Mouse (Mus musculus): ENCODE results near the gene Lrrc25. TPM values are rescaled to one million over a fixed set of nuclear protein-coding genes. Genes with fewer than 3 reads are reported as not detected.

Lrrc25 gene
- polyA plus RNA-seq, 1 experiment = 0.33 TPM

DNA sequence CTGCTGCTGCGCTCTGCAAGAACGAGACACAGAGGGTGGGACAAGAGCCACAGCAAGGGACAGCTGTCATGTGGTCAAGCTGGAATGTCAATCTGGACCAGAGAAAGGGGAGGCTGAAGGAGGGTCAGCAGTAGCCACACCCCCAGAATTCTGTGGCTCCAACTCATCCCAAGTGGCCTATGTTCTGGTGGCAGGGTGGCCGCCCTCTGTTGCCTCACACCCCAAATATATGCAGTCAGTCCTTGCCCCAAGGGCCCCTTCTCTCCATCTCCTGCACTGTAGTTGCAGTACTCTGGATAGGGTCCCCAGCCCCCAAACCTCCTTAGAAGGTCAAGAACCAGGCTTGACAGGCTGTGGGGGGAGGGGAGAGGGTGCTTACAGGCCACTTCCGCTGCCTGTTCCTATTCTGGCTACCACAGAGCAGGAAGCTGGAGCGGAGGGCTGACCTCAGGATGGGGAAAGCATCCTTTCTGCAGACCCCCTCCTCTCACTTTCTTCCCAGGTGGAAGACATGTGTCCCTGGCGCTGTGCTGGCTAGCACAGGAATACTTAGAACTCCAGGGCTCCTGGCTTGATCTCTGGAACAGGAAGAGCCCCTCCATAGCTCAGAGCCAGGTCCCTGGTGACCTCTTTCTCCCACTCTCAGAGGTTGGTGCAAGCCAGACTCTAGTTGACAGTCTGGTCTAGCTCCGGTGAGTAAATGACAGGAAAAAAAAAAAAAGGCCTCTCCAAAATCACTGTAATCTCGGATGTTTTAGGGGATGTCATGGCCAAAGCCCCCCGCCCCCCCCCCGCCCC lies 15.3 kb upstream of the Lrrc25 start:
- Histone ChIP-seq H3K27me3 (ENCODE audit: control insufficient read depth, insufficient read depth, low read length) (no peaks in the 10 kb centered on the region), H3K4me1 (ENCODE audit: control insufficient read depth, insufficient read depth, low read length) (peaks cover 5% of the 10 kb centered on the region; the same call in 1 of the 2 replicates), H3K4me3 (replicated peaks; ENCODE audit: insufficient read depth, low read depth, low read length) (no peak overlapping the region), H3K27ac (ENCODE audit: insufficient read depth, low read length) (no peak overlapping the region)
- TF ChIP-seq POLR2A (IDR thresholded peaks at IDR 0.05; ENCODE audit: borderline replicate concordance, insufficient read depth, low read length) = no peak
- no peak for TF ChIP-seq CTCF (IDR thresholded peaks at IDR 0.05; ENCODE audit: borderline replicate concordance, insufficient read depth, low read depth, low read length)
- WGBS = 33% methylated on average over 10 of the region's 10 CpGs
- DNase-seq = peak in 1 of 2 experiments; percentile 31

DNA sequence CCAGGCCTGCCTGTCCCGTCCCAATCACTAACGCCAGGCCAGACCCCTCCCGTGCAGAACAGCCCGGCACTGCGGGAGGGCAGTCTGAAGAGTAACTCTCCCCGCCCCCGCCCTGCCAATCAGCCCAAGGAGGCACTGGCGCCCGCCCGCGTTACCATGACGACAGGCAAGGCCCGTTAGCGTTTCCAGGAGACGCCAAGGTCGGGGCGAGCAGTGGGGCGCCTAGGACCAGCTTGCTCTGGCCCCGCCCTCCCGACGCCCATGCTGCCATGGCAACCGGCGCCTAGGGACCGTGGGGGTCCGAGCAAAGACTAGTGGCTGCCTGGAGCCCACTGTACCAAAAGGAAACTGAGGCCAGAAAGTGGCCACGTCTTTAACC lies 14.7 kb upstream of the Lrrc25 start:
- H3K4me3 ChIP-seq (replicated peaks; ENCODE audit: insufficient read depth, low read depth, low read length) = no peak overlapping the region
- TF ChIP-seq CTCF (IDR thresholded peaks at IDR 0.05; ENCODE audit: borderline replicate concordance, insufficient read depth, low read depth, low read length) = no peak
- 4% methylated on average over 26 of the region's 26 CpGs for WGBS
- H3K27me3 ChIP-seq (ENCODE audit: control insufficient read depth, insufficient read depth, low read length) = no peaks in the 10 kb centered on the region
- no peak overlapping the region for H3K27ac ChIP-seq (ENCODE audit: insufficient read depth, low read length)
- peaks cover 5% of the 10 kb centered on the region; the same call in 1 of the 2 replicates for H3K4me1 ChIP-seq (ENCODE audit: control insufficient read depth, insufficient read depth, low read length)
- peak; percentile 80 to 86 for DNase-seq

DNA sequence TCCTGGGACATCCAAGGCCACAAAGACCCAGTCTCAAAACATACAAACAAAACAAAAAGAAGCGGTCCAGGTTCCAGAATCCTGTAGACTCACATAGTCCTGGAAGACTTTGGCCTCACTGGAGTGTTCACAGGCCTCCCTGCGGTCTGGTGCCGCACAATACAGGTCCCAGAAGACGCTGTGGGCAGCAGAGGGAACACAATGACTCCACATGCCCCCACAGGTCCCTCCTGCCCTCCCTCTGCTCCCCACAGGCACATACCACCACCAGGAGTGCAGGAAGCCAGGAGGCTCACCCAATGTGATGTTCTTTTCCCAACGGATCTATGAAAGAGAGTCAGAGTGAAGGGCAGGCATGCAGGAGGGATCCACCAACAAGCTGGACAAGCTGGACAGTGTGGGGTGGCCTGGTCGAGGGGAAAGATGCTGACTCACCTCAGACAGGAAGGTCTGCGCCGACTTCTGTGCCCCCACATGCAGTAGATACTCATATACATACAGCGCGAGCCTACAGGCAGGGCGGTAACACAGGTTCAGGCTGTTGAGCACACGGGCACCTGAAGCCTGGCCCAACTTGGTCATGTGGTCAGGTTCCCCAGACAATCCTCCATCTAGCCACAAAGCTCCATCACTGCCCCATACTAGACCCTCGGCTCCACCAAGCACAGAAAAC lies 13.7 kb upstream of the Lrrc25 start:
- DNase-seq = peak in 1 of 2 experiments; percentile 12
- no peak for TF ChIP-seq POLR2A (IDR thresholded peaks at IDR 0.05; ENCODE audit: borderline replicate concordance, insufficient read depth, low read length)
- TF ChIP-seq CTCF (IDR thresholded peaks at IDR 0.05; ENCODE audit: borderline replicate concordance, insufficient read depth, low read depth, low read length) = no peak
- Histone ChIP-seq H3K4me3 (replicated peaks; ENCODE audit: insufficient read depth, low read depth, low read length) (no peak overlapping the region), H3K4me1 (ENCODE audit: control insufficient read depth, insufficient read depth, low read length) (peaks cover 10% of the 10 kb centered on the region; the same call in 1 of the 2 replicates), H3K27me3 (ENCODE audit: control insufficient read depth, insufficient read depth, low read length) (no peaks in the 10 kb centered on the region), H3K27ac (ENCODE audit: insufficient read depth, low read length) (no peak overlapping the region)
- 93% methylated on average over 13 of the region's 13 CpGs for WGBS

DNA sequence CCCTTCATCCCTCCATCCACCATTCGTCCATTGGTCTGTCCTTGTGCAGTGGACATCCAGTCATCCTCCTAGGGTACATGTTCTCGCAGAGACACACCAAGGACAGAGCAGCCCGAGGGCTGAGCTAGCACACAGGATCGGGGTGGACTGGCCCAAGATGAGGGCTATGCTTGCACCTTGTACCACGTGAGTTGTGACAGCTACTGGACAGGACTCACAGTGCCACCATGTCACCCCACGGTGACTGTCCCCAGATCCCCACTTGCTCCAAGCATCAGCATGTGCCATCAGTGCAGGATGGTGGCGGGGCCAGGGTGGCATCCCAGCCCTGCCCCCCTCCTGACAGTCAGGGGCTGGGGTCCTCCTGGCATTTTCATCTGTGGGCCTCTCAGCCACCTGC lies 11.4 kb upstream of the Lrrc25 start:
- Histone ChIP-seq H3K27ac (ENCODE audit: insufficient read depth, low read length) (no peak overlapping the region), H3K4me3 (replicated peaks; ENCODE audit: insufficient read depth, low read depth, low read length) (no peak overlapping the region), H3K4me1 (ENCODE audit: control insufficient read depth, insufficient read depth, low read length) (peaks cover 13% of the 10 kb centered on the region), H3K27me3 (ENCODE audit: control insufficient read depth, insufficient read depth, low read length) (no peaks in the 10 kb centered on the region)
- WGBS = 72% methylated on average over 7 of the region's 7 CpGs
- TF ChIP-seq CTCF (IDR thresholded peaks at IDR 0.05; ENCODE audit: borderline replicate concordance, insufficient read depth, low read depth, low read length) = no peak
- no peak for TF ChIP-seq POLR2A (IDR thresholded peaks at IDR 0.05; ENCODE audit: borderline replicate concordance, insufficient read depth, low read length)
- DNase-seq = peak in 1 of 2 experiments; percentile 16

DNA sequence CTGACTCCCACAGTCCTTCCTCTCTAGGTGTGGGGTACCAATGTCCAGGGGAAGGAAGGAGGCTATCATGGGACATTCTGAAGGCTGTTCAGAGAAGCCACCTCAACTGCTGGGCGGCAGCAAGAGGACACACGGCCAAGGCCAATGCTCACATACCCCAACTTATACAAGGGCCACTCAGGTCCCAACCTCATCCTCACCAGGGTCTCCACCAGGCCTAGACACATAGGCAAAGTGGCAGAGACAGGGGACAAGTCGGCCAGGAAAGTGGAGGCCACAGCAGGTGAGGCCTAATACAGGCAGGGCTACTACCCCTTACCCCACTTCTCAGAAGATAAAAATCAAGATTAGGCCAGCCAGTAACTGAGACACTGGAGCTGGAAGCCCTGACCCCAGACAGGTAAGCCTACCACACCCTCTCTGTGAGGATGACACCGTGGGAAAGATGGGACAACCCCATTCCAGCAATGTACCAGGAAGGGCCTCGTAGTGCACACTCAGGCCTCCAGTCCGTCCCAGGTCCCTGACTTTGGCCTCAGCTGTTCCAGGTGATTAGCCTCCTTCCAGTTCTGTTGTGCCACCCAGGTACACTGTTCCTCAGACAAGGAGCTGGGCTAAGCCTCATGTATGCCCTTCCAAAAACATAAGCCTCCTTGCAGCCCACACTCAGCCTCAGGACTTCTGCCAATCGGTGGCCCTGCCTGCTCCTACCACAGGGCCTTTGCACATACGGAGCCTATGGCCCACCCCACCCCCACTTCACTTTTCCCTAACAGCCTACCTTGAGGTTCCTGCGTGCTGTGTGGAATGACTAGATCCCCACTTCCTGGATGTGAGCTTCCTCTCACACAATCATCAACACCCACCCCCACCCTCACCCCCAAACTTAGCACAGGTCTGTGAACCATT lies 9.8 kb upstream of the Lrrc25 start:
- Histone ChIP-seq H3K27ac (ENCODE audit: insufficient read depth, low read length) (no peak overlapping the region), H3K4me3 (replicated peaks; ENCODE audit: insufficient read depth, low read depth, low read length) (no peak overlapping the region), H3K4me1 (ENCODE audit: control insufficient read depth, insufficient read depth, low read length) (peaks cover 13% of the 10 kb centered on the region), H3K27me3 (ENCODE audit: control insufficient read depth, insufficient read depth, low read length) (no peaks in the 10 kb centered on the region)
- TF ChIP-seq CTCF (IDR thresholded peaks at IDR 0.05; ENCODE audit: borderline replicate concordance, insufficient read depth, low read depth, low read length) (no peak), POLR2A (IDR thresholded peaks at IDR 0.05; ENCODE audit: borderline replicate concordance, insufficient read depth, low read length) (no peak)
- whole genome bisulfite sequencing = 86% methylated on average over 9 of the region's 9 CpGs
- no peak for DNase-seq

DNA sequence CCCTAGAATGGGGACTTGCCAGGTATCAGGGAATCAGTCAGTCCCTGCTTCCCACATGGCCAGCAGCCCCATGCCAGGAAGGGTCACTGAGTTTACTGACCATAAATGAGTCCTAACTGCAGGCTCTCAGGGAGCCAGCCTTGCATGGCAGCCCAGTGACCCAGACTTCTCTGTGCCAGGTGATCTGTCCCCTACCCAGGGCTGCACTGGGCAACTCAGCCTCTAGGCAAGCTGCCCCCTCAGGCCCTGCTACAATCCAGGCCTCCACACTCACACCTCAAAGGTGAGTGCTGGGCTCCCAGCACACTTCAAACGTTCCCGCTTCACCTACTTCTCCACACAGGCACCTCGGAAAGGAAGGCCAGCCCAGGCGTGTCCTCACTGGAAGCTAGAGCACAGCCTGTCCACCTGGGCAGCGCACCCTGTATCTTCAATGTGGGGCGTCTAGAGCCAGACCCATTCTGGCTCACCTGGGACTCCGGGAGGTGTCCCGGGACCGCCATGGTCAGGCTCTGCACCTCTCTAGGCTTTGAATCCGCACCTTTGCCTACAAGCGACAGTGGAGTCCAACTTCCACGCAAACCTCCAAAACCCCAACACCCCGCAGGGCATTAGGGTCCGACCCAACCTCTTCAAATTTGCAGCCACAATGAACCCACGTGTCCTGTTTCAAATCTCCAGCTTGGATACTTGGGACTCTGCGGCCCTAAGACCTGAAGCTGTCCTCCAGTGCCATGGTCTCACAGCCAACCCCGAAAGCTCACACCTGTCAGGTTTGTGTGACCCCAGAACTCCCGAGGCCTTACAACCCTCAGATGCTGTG lies 9.0 kb upstream of the Lrrc25 start:
- peaks cover 13% of the 10 kb centered on the region for H3K4me1 ChIP-seq (ENCODE audit: control insufficient read depth, insufficient read depth, low read length)
- TF ChIP-seq POLR2A (IDR thresholded peaks at IDR 0.05; ENCODE audit: borderline replicate concordance, insufficient read depth, low read length) = no peak
- TF ChIP-seq CTCF (IDR thresholded peaks at IDR 0.05; ENCODE audit: borderline replicate concordance, insufficient read depth, low read depth, low read length) = no peak
- DNase-seq = peak in 1 of 2 experiments; percentile 49
- 46% methylated on average over 18 of the region's 18 CpGs for WGBS
- peak overlapping the region; percentile 97 for H3K4me3 ChIP-seq (replicated peaks; ENCODE audit: insufficient read depth, low read depth, low read length)
- 0 out of 2 replicates have a peak overlapping the region, but pooled peaks have one; percentile 80 for H3K27ac ChIP-seq (ENCODE audit: insufficient read depth, low read length)
- H3K27me3 ChIP-seq (ENCODE audit: control insufficient read depth, insufficient read depth, low read length) = no peaks in the 10 kb centered on the region

DNA sequence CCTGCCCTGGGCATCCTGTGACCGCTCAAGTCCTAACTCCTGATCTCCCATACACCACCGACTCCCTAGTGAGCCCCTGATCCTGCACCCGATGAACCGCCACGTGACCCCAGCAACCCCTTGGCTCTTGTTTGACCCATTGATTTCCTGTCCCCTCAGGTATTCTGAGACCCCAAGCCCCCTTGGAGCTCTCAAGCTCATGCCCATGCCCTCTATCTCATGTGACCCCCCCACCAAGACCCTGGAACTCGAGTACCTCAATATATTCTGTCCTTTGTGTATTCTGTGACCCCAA lies 8.4 kb upstream of the Lrrc25 start:
- Histone ChIP-seq H3K27ac (ENCODE audit: insufficient read depth, low read length) (peak overlapping the region; percentile 80; the same call in 1 of the 2 replicates), H3K4me3 (replicated peaks; ENCODE audit: insufficient read depth, low read depth, low read length) (peak overlapping the region; percentile 97), H3K27me3 (ENCODE audit: control insufficient read depth, insufficient read depth, low read length) (no peaks in the 10 kb centered on the region), H3K4me1 (ENCODE audit: control insufficient read depth, insufficient read depth, low read length) (peaks cover 13% of the 10 kb centered on the region)
- DNase-seq = peak in 1 of 2 experiments; percentile 31
- 12% methylated on average over 6 of the region's 6 CpGs for WGBS
- no peak for TF ChIP-seq CTCF (IDR thresholded peaks at IDR 0.05; ENCODE audit: borderline replicate concordance, insufficient read depth, low read depth, low read length)
- no peak for TF ChIP-seq POLR2A (IDR thresholded peaks at IDR 0.05; ENCODE audit: borderline replicate concordance, insufficient read depth, low read length)
